Mouse (Mus musculus): Measurements from ENCODE around the gene Rmdn2.
A peak's percentile ranks its signal among the peaks of the same experiment; 100 is the strongest.

Gene Rmdn2

GRCm38 (mm10) chr17:79615897-79616296 lies 4.2 kb downstream of the Rmdn2 start:
- DNase-seq (ENCODE audit: low spot score in 2 of 2), result no peak

- no peak for DNase-seq (ENCODE audit: low spot score in 2 of 2)
Observed at GRCm38 (mm10) chr17:79616621-79617020, 5.0 kb downstream of the Rmdn2 start.

- DNase-seq (ENCODE audit: low spot score in 2 of 2), result no peak
Observed at GRCm38 (mm10) chr17:79618455-79618854, 6.8 kb downstream of the Rmdn2 start.

- DNase-seq (ENCODE audit: low spot score in 2 of 2), result no peak
Observed at GRCm38 (mm10) chr17:79618984-79619383, 7.3 kb downstream of the Rmdn2 start.

GRCm38 (mm10) chr17:79622050-79622449 lies 10.4 kb downstream of the Rmdn2 start:
- DNase-seq (ENCODE audit: low spot score in 2 of 2), result no peak

- no peak for DNase-seq (ENCODE audit: low spot score in 2 of 2)
Observed at GRCm38 (mm10) chr17:79622574-79622973, 10.9 kb downstream of the Rmdn2 start.

- DNase-seq (ENCODE audit: low spot score in 2 of 2), result no peak
Observed at GRCm38 (mm10) chr17:79623841-79624240, 12.2 kb downstream of the Rmdn2 start.

GRCm38 (mm10) chr17:79626241-79626816 lies 14.7 kb downstream of the Rmdn2 start:
- DNase-seq (ENCODE audit: low spot score in 2 of 2), result no peak

GRCm38 (mm10) chr17:79649893-79650292 lies 38.2 kb downstream of the Rmdn2 start:
- no peak for DNase-seq (ENCODE audit: low spot score in 2 of 2)

- no peak for DNase-seq (ENCODE audit: low spot score in 2 of 2)
Observed at GRCm38 (mm10) chr17:79650297-79650696, 38.6 kb downstream of the Rmdn2 start.

GRCm38 (mm10) chr17:79653171-79653570 lies 41.5 kb downstream of the Rmdn2 start:
- DNase-seq (ENCODE audit: low spot score in 2 of 2), result no peak

GRCm38 (mm10) chr17:79654187-79654586 lies 42.5 kb downstream of the Rmdn2 start:
- DNase-seq (ENCODE audit: low spot score in 2 of 2), result no peak

- DNase-seq (ENCODE audit: low spot score in 2 of 2), result no peak
Observed at GRCm38 (mm10) chr17:79657785-79658184, 46.1 kb downstream of the Rmdn2 start.

- no peak for DNase-seq (ENCODE audit: low spot score in 2 of 2)
Observed at GRCm38 (mm10) chr17:79658452-79658851, 46.8 kb downstream of the Rmdn2 start.

- DNase-seq (ENCODE audit: low spot score in 2 of 2), result no peak
Observed at GRCm38 (mm10) chr17:79658863-79659262, 47.2 kb downstream of the Rmdn2 start.

- peak; percentile 68 to 80 for DNase-seq (ENCODE audit: low spot score in 2 of 2)
Observed at GRCm38 (mm10) chr17:79661387-79661786, 49.7 kb downstream of the Rmdn2 start.

GRCm38 (mm10) chr17:79661848-79662247 lies 50.2 kb downstream of the Rmdn2 start:
- no peak for DNase-seq (ENCODE audit: low spot score in 2 of 2)

- DNase-seq (ENCODE audit: low spot score in 2 of 2), result peak in 1 of 2 experiments; percentile 31
Observed at GRCm38 (mm10) chr17:79663393-79664105, 51.9 kb downstream of the Rmdn2 start.

- no peak for DNase-seq (ENCODE audit: low spot score in 2 of 2)
Observed at GRCm38 (mm10) chr17:79664106-79664417, 52.4 kb downstream of the Rmdn2 start.

GRCm38 (mm10) chr17:79670837-79671236 lies 59.2 kb downstream of the Rmdn2 start:
- DNase-seq (ENCODE audit: low spot score in 2 of 2), result no peak

GRCm38 (mm10) chr17:79695106-79695505 lies 83.4 kb downstream of the Rmdn2 start:
- no peak for DNase-seq (ENCODE audit: low spot score in 2 of 2)

GRCm38 (mm10) chr17:79695541-79695940 lies 83.9 kb downstream of the Rmdn2 start:
- no peak for DNase-seq (ENCODE audit: low spot score in 2 of 2)

- DNase-seq (ENCODE audit: low spot score in 2 of 2), result peak in 1 of 2 experiments; percentile 31
Observed at GRCm38 (mm10) chr17:79699197-79699596, 87.5 kb downstream of the Rmdn2 start.

GRCm38 (mm10) chr17:79700871-79701270 lies 89.2 kb downstream of the Rmdn2 start:
- no peak for DNase-seq (ENCODE audit: low spot score in 2 of 2)

All from right cerebral cortex, postnatal 10 days (tissue).